Mouse (Mus musculus): ENCODE measurements around the gene Nfyc. TPM values are rescaled to one million over a fixed set of nuclear protein-coding genes. Genes with fewer than 3 reads are reported as not detected.

Nfyc gene
- total RNA-seq, 1 experiment from 2014 or later, result 91.5 TPM

DNA sequence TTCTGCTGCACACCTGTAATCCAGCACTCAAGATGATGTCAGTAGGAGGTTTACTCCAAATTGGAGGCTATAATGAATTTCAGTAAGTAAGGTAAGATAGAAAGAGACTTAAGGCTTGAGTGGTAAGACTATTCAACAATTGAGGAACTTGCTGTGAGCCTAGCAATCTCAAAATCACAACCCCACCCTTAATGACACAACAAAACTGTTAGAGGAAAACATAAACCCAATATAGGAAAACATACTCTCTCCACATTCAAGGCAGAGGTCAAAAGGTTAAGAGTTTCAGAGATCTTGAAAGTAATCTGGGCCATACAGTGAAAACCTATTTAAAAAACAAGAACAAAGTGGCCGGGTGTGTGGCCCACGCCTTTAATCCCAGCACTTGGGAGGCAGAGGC lies 34.7 kb downstream of the Nfyc start:
- no peak for ATAC-seq (ENCODE audit: extremely low read depth, insufficient number of reproducible peaks, low FRiP score, poor library complexity, severe bottlenecking)

DNA sequence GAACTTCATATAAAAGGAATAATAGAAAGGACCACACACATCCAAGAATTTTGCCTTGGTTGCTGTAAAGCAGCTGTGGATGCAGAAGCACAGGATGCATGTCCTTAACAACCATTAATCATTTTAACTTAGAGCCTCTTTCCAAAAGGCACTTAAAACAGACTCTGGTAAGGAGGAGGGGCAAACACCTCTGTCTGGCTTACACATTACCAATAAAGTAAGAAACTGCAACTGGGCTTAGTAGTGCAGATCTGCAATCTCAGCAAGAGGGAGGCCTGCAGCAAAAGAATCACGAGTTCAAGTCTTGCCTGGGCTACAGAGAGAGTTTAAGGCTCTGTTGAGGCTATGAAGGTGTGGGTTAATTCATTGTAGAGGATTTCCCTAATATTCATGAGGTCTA lies 35.7 kb downstream of the Nfyc start:
- no peak for ATAC-seq (ENCODE audit: extremely low read depth, insufficient number of reproducible peaks, low FRiP score, poor library complexity, severe bottlenecking)

- ATAC-seq (ENCODE audit: extremely low read depth, insufficient number of reproducible peaks, low FRiP score, poor library complexity, severe bottlenecking), result no peak
Measured at GRCm38 (mm10) chr4:120792918-120793317, 38.5 kb downstream of the Nfyc start.

- ATAC-seq (ENCODE audit: extremely low read depth, insufficient number of reproducible peaks, low FRiP score, poor library complexity, severe bottlenecking), result no peak
Measured at GRCm38 (mm10) chr4:120790027-120790426, 41.3 kb downstream of the Nfyc start.

DNA sequence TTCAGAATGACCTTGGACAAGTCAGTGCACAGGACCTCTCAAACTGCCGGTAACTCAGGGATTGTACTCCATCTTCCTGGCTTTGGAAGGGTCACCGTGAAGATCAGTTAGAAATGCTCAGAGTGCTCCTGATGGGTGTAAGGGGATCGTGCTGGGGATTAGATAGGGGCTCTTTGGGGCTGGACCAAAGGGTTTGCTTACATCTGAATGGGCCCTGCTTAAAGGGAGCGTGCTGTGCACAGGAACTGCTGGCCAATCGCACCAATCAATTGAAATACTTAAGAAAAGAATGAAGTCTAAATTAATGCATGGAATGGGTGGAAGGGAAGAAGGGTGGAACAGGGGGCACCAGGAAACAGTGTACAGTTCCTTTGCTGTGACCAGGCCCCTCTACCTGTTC lies 75.6 kb downstream of the Nfyc start:
- no peak for ATAC-seq (ENCODE audit: extremely low read depth, insufficient number of reproducible peaks, low FRiP score, poor library complexity, severe bottlenecking)

- ATAC-seq (ENCODE audit: extremely low read depth, insufficient number of reproducible peaks, low FRiP score, poor library complexity, severe bottlenecking), result peak; percentile 27; the same call in 1 of the 2 replicates
Measured at GRCm38 (mm10) chr4:120755299-120755698, 76.1 kb downstream of the Nfyc start.

DNA sequence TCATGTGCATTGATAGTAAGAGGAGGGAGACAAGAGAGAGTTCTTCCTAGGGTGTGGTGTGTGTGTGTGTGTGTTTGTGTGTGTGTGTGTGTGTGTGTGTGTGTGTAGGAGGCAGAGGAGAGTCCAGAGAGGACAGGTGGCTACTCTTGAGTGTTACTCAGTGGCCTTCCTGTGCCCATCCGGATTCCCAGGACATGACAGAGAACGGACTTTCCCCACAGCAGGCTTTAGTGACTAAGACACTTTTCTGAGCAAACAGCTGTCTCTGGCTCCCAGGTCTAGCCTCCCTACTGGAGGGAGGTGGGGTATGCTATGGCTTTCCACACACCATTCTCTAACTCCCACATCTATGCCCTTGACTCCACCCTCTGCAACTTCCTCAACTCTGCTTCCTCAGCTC lies 81.8 kb downstream of the Nfyc start:
- no peak for ATAC-seq (ENCODE audit: extremely low read depth, insufficient number of reproducible peaks, low FRiP score, poor library complexity, severe bottlenecking)

DNA sequence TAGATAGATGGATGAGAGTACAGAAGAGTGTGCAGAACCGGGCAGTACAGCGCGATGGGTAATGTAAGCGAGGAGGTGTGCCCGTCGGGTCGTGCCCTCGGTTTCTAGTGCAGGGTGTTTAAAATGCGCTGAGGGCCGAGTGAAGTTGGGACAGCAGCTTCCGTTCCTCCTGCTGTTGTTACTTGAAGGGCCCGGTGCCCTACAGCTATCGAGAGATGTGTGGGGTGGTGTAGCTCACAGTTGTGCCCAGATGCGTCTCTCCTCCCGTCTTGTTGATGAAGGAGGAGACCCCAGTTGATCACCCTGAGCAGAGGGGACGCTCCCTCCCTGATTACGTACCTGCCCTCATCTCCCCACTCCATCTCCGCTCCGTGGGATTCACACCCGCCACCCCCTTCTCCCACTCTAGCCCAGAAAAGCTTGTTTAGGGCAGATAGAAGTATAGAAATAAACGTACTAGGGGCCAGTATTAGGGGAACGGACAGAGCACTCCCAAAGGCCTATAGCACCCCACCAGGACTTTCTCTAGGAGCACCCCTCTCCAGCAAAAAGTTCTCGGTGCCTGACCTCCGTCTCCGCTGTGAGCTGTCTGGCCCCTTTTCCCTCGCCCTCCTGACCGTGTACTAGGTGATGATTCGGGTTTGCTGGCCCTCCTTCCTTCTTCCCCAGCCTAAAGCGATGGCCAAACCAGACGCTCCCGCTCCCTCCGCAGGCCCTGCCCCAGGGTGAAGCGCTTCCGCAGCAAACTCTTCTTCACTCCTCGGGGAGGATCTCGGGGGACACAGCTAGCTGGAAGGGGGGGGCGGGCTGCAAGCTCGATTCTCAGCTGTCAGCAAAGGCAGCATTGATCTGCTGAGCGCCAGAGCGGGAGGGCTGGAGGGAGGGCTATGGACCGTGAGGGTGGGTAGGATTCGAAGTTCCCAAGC lies 83.2 kb downstream of the Nfyc start, which contains the start of gene Kcnq4:
Gene Kcnq4, minus strand, starts transcription at position 672 of the 926 bp plus-strand sequence.
- no peak for ATAC-seq (ENCODE audit: extremely low read depth, insufficient number of reproducible peaks, low FRiP score, poor library complexity, severe bottlenecking)

DNA sequence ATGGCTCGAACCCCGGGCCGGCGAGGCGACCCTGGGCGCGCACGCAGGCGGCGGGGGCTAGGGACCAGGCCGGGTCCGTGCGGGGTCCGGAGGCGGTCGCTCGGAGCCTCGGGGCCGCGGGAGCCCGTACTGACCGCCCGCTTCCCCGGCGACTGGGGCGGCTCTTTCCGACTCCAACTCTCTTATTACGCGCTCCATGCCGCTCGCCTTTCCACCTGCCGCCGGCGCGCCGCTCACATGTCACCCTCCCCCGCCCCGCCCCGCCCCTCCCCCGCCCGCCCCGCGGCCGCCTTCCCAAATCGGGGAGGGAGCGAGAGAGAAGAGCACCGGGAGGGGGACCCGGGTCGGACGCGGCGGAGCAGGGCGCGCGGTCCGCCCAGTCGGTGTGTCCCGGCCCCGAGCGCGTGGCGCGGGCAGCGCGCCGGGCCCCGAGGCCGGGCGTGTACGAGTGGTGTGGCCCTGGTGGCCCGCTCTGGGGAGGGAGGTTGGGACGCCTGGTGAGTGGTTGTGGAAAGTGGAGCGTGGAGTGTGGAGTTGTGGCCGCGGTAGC lies 84.1 kb downstream of the Nfyc start:
- no peak for ATAC-seq (ENCODE audit: extremely low read depth, insufficient number of reproducible peaks, low FRiP score, poor library complexity, severe bottlenecking)

- no peak for ATAC-seq (ENCODE audit: extremely low read depth, insufficient number of reproducible peaks, low FRiP score, poor library complexity, severe bottlenecking)
Measured at GRCm38 (mm10) chr4:120746552-120747150, 84.7 kb downstream of the Nfyc start.

DNA sequence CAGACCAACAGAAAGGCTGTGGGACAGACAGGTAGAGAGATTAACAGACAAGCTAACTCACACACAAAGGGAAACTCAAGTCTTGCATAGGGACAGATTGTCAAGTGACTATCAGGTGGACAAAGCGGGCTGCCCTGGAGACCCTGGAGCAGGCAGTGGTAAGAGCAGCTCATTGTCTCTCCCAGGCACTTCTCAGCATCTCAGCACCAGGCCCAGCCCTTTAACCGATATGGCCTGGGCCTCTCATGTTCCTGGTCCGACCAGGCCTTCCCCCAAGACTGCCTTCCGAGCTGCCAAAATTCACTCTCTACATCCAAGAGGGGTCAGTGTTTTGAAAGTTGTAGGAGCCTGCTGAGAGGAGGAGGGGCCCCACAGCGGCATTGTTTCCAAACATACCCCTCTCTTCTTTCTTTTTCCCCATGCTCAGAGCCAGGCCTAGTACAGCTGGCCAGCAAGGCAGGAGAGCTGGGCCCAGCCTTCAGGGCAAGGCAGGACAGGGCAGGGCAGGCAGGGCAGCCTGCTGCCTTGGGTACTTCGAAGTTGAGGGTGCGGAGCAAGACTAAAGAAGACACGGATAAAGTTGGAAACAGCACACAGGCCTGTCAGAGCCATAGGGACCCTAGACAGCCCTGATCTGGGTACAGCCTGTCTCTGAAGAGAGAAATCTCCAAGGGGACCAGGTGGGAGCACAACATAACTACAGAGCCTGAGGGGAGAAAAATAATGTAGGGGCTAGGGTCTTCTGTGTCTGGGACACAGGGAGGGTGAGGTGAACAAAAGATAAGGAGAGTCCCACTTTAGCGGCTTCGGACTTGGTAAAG lies 85.4 kb downstream of the Nfyc start:
- ATAC-seq (ENCODE audit: extremely low read depth, insufficient number of reproducible peaks, low FRiP score, poor library complexity, severe bottlenecking), result no peak

DNA sequence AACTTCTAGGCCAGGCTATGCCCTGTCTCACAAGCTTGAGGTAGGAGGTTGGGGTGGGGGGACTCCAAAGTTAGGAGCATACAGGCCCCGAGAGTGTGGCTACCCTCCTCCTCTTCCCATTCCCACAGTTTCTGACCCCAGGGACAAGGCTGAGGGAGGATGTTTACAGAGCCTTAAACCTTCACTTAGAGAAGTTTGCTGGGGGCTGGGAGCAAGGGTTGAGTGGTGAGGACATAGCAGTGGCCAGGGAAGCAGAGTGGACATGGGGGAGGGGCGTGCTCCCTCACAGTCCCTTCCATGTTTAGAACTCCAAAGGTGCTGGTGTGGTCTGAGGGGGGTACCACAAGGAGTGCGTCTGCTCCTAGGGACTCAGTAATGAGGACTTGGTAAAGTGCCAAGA lies 87.7 kb downstream of the Nfyc start:
- ATAC-seq (ENCODE audit: extremely low read depth, insufficient number of reproducible peaks, low FRiP score, poor library complexity, severe bottlenecking), result no peak

GRCm38 (mm10) chr4:120741303-120741702 lies 90.1 kb downstream of the Nfyc start:
- ATAC-seq (ENCODE audit: extremely low read depth, insufficient number of reproducible peaks, low FRiP score, poor library complexity, severe bottlenecking), result no peak

GRCm38 (mm10) chr4:120734012-120734622 lies 97.3 kb downstream of the Nfyc start:
- ATAC-seq (ENCODE audit: extremely low read depth, insufficient number of reproducible peaks, low FRiP score, poor library complexity, severe bottlenecking), result no peak

DNA sequence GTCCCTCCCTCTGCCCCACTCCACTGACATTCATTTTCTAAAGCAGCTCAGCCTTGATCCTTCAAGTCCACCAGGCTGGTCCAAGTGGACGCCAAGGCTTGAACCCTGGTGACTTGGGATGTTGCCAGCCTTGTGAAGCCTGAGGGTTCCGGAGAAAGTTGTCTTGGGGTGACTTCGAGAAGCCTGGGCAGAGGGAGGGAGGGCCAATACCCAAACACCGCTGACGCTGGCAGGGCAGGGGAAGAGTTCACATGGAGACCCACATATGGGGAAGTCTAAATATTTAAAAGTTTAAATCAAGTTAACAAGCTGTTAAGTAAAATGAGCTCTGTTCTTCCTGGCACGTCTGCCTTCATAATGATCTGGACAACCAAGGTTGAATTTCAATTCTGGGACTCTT lies 98.6 kb downstream of the Nfyc start:
- ATAC-seq (ENCODE audit: extremely low read depth, insufficient number of reproducible peaks, low FRiP score, poor library complexity, severe bottlenecking), result no peak

DNA sequence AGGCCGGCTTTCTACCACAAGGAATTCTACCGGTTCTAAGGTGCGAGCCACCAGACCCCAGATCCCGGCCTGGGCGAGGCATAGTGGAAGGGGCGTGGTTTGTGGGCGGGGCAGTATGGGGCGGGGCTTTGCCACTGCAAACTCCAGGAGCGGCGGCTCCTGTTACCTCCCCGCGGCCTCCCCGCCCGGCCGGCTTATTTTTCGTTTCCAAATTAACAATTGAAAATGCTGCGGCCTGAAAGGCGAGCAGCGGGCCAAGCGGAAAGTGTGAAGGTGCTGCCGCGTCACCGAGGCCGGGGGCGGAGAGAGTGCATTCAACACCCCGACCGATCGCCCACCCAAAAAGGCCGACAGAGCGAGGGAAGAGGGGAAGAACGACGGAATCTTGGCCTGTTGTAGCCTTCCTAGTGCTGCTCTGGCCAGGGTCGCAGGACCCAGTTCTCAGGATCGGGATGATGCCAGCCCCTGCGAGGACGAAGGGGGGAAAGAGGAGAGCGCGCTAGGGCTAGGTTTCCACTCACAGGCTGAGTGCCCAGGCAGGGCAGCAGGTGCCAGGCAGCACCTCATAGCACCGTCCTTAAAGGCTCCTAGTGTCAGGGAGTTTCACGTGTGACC lies 100.2 kb downstream of the Nfyc start:
- ATAC-seq (ENCODE audit: extremely low read depth, insufficient number of reproducible peaks, low FRiP score, poor library complexity, severe bottlenecking), result no peak

GRCm38 (mm10) chr4:120730574-120730973 lies 100.8 kb downstream of the Nfyc start:
- ATAC-seq (ENCODE audit: extremely low read depth, insufficient number of reproducible peaks, low FRiP score, poor library complexity, severe bottlenecking), result no peak

DNA sequence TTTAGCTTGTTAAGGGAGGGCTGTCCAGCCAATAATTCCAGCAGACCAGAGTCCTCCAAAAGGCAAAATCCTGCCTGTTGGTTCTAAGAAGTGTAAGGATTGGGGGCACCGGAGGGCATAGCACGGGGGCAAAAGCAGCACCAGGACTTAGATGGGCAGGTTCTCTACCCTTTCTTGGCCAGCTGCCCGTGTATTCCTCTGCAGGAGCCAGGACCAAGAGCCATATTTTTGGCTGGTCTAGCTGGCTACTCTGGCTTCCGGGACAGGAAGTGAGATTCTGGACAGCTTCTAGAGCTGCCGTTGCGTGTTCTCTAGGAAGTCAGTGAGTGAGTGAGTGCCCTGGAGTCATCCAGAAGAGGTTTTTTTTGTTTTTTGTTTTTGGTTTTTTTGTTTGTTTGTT lies 101.2 kb downstream of the Nfyc start:
- ATAC-seq (ENCODE audit: extremely low read depth, insufficient number of reproducible peaks, low FRiP score, poor library complexity, severe bottlenecking), result no peak

Data from neutrophil, adult 5-6 weeks (primary cell).